ENCODE assay signal across 18 mouse cellular contexts in the genomic region with DNA sequence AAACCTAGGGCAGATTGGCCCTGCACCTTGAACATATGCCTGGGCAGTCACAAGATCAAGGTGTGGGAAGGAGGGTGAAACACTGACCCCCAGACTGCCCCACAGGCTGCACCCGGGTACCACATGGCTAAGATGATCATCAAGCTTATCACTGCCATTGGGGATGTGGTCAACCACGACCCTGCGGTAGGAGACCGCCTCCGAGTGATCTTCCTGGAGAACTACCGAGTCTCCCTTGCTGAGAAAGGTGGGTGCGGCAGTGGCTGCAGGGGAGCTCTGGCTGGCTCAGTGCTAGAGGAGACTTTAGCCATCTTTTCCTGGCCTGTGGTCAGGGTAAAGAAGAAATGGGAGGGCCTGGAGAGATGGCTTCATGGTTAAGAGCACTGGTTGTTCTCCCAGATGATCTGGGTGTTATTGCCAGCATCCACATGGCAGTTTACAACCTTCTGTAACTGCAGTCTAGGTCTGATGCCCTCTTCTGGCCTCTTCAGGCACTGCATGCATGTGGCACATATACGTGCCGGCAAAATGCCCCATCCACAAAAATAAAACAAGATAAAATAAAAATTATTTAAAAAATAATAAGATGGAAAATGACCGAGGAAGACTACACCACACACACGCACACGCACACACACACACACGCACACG. TPM values are rescaled to one million over a fixed set of nuclear protein-coding genes. Genes with fewer than 3 reads are reported as not detected.
DNase-seq lines count a peak whose midpoint lies in the region; ATAC-seq and TF ChIP-seq lines count a peak whose summit lies in the region.
"Had no signal": no experiment of that assay in that cellular context is flagged by ENCODE, and none has a peak within 500 bp of the region (broad histone marks: within the 10 kb centered on the region; RNA-seq: fewer than 3 reads in every experiment).

No protein-coding gene starts in this region.

- no peak overlapping the region for H3K27ac ChIP-seq in intestine, postnatal 0 days (ENCODE audit: low read depth, low read length)
- H3K27ac ChIP-seq in intestine, embryonic 15.5 days = no peak overlapping the region
- H3K27ac ChIP-seq in spleen, adult 2 months (ENCODE audit: insufficient read depth, low read length) = no peak overlapping the region
- H3K27ac ChIP-seq: embryonic facial prominence, embryonic 12.5 days; limb, embryonic 15.5 days; neural tube, embryonic 13.5 days had no signal

- no peaks in the 10 kb centered on the region; the same call in 1 of the 2 replicates for H3K36me3 ChIP-seq in intestine, postnatal 0 days (ENCODE audit: control insufficient read depth, insufficient read depth)
- no peaks in the 10 kb centered on the region for H3K36me3 ChIP-seq in intestine, embryonic 15.5 days
- no peaks in the 10 kb centered on the region for H3K36me3 ChIP-seq in spleen, adult 2 months (ENCODE audit: control insufficient read depth, insufficient read depth, low read length)
- H3K36me3 ChIP-seq in splenic B cell, adult 2 months (ENCODE audit: control insufficient read depth, insufficient read depth, low read length, poor library complexity, severe bottlenecking) = no peaks in the 10 kb centered on the region
- H3K36me3 ChIP-seq: embryonic facial prominence, embryonic 12.5 days; limb, embryonic 15.5 days; neural tube, embryonic 13.5 days had no signal

- H3K4me1 ChIP-seq in intestine, postnatal 0 days (replicated peaks; ENCODE audit: control insufficient read depth, insufficient read depth, low read length) = no peaks in the 10 kb centered on the region; the same call in 1 of the 2 replicates
- H3K4me1 ChIP-seq in intestine, embryonic 15.5 days (replicated peaks) = no peaks in the 10 kb centered on the region
- H3K4me1 ChIP-seq in spleen, adult 2 months (ENCODE audit: control insufficient read depth, insufficient read depth, insufficient read length) = peaks cover 15% of the 10 kb centered on the region; the same call in 1 of the 2 replicates

- H3K4me2 ChIP-seq in intestine, postnatal 0 days (replicated peaks; ENCODE audit: low read depth) = no peak overlapping the region
- no peak overlapping the region for H3K4me2 ChIP-seq in intestine, embryonic 15.5 days (replicated peaks)
- H3K4me2 ChIP-seq: embryonic facial prominence, embryonic 12.5 days; limb, embryonic 15.5 days; neural tube, embryonic 13.5 days had no signal

- 0 out of 2 replicates have a peak, but pooled peaks cover 3% of the 10 kb centered on the region for H3K27me3 ChIP-seq in intestine, postnatal 0 days (replicated peaks; ENCODE audit: control insufficient read depth, insufficient read depth, low read length)
- no peaks in the 10 kb centered on the region for H3K27me3 ChIP-seq in intestine, embryonic 15.5 days (replicated peaks)
- no peaks in the 10 kb centered on the region for H3K27me3 ChIP-seq in spleen, adult 2 months (ENCODE audit: control insufficient read depth, insufficient read depth, low read length)
- no peaks in the 10 kb centered on the region for H3K27me3 ChIP-seq in splenic B cell, adult 2 months (ENCODE audit: control insufficient read depth, insufficient read depth, low read length, poor library complexity, severe bottlenecking)
- H3K27me3 ChIP-seq: limb, embryonic 15.5 days; neural tube, embryonic 13.5 days had no signal

- no peaks in the 10 kb centered on the region for H3K9me3 ChIP-seq in intestine, postnatal 0 days (ENCODE audit: control insufficient read depth)
- H3K9me3 ChIP-seq in intestine, embryonic 15.5 days = no peaks in the 10 kb centered on the region
- H3K9me3 ChIP-seq: embryonic facial prominence, embryonic 12.5 days; limb, embryonic 15.5 days; neural tube, embryonic 13.5 days had no signal

- H3K9ac ChIP-seq in intestine, postnatal 0 days (ENCODE audit: low read depth, low read length) = no peak overlapping the region
- no peak overlapping the region for H3K9ac ChIP-seq in intestine, embryonic 15.5 days
- H3K9ac ChIP-seq: embryonic facial prominence, embryonic 12.5 days; limb, embryonic 15.5 days; neural tube, embryonic 13.5 days had no signal

- TF ChIP-seq POLR2A in spleen, adult 2 months (IDR thresholded peaks at IDR 0.05; ENCODE audit: low read depth, low read length) = no peak

- ATAC-seq in intestine, postnatal 0 days = no peak
- ATAC-seq in intestine, embryonic 15.5 days = no peak
- ATAC-seq: forebrain, embryonic 14.5 days had no signal

- WGBS in intestine, postnatal 0 days = 92% methylated on average over 14 of the region's 14 CpGs
- 92% methylated on average over 14 of the region's 14 CpGs for WGBS in intestine, embryonic 15.5 days
- 59% methylated on average over 14 of the region's 14 CpGs for WGBS in spleen, adult 2 months

- H3K4me3 ChIP-seq in intestine, postnatal 0 days (ENCODE audit: low read depth, low read length) = no peak overlapping the region
- H3K4me3 ChIP-seq in intestine, embryonic 15.5 days (replicated peaks) = no peak overlapping the region
- H3K4me3 ChIP-seq in spleen, adult 2 months (ENCODE audit: extremely low read depth, insufficient read depth, insufficient read length) = no peak overlapping the region
- H3K4me3 ChIP-seq: embryonic facial prominence, embryonic 12.5 days; limb, embryonic 15.5 days; neural tube, embryonic 13.5 days had no signal

- TF ChIP-seq CTCF in intestine, postnatal 0 days (IDR thresholded peaks at IDR 0.05; ENCODE audit: low read depth) = peak; percentile 46
- TF ChIP-seq CTCF in spleen, adult 2 months (IDR thresholded peaks at IDR 0.05; ENCODE audit: extremely low read depth, insufficient read depth, insufficient read length, insufficient replicate concordance) = peak; percentile 22; the same call in 1 of the 2 replicates

- DNase-seq in spleen, adult 2 months (ENCODE audit: low read depth in 1 of 2, low spot score in 2 of 2) = no peak
- no peak for DNase-seq in spleen, adult 18-20 months
- DNase-seq in R1 (ENCODE audit: low read depth, low spot score) = peak; percentile 78
- DNase-seq in splenic B cell, adult 2 months (ENCODE audit: low read depth, low spot score) = peak; percentile 48
- DNase-seq in frontal cortex, adult 2 months (ENCODE audit: extremely low spot score in 1 of 2, low spot score in 1 of 2) = no peak
- DNase-seq in ovary, postnatal 36 days (ENCODE audit: low spot score) = no peak
- DNase-seq: adrenal gland, adult 8-10 months; cerebellum, adult 18-20 months; heart, postnatal 4 days; kidney, adult 18-20 months; layer of hippocampus, postnatal 36 days; right cerebral cortex, adult 18-20 months had no signal

RNA-seq across cellular contexts. Expression of a gene that starts 6.3 kb away (rescaled TPM):
- 38.5 and 41.5 TPM in 2 replicates for polyA plus RNA-seq in intestine, postnatal 0 days (2015; fragmentation: Nextera tagmentation; extraction: Ambion mirVana)
- 36.9 and 48.6 TPM in 2 replicates for polyA plus RNA-seq in intestine, embryonic 15.5 days (2015; fragmentation: Nextera tagmentation; extraction: Ambion mirVana)
- 681 and 703 TPM in 2 replicates for polyA plus RNA-seq in spleen, adult 2 months (2012; rRNA removed)
- 70.0 and 74.0 TPM in 2 replicates for polyA plus RNA-seq in frontal cortex, adult 2 months (2012; rRNA removed)

RNA-seq across cellular contexts. Expression of a gene that starts 8.7 kb away (rescaled TPM):
- polyA plus RNA-seq in intestine, postnatal 0 days (2015; fragmentation: Nextera tagmentation; extraction: Ambion mirVana) = 4.1 and 4.7 TPM in 2 replicates
- polyA plus RNA-seq in intestine, embryonic 15.5 days (2015; fragmentation: Nextera tagmentation; extraction: Ambion mirVana) = 6.1 and 6.3 TPM in 2 replicates
- 7.3 and 8.1 TPM in 2 replicates for polyA plus RNA-seq in spleen, adult 2 months (2012; rRNA removed)
- polyA plus RNA-seq in frontal cortex, adult 2 months (2012; rRNA removed) = 39.0 and 54.8 TPM in 2 replicates

RNA-seq across cellular contexts. Expression of a gene that starts 25.7 kb away (rescaled TPM):
- polyA plus RNA-seq in intestine, postnatal 0 days (2015; fragmentation: Nextera tagmentation; extraction: Ambion mirVana) = 1.2 and 1.4 TPM in 2 replicates
- 1.1 and 2.0 TPM in 2 replicates for polyA plus RNA-seq in intestine, embryonic 15.5 days (2015; fragmentation: Nextera tagmentation; extraction: Ambion mirVana)
- 2.2 and 2.9 TPM in 2 replicates for polyA plus RNA-seq in spleen, adult 2 months (2012; rRNA removed)
- polyA plus RNA-seq in frontal cortex, adult 2 months (2012; rRNA removed) = 393 and 395 TPM in 2 replicates

RNA-seq across cellular contexts. Expression of a gene that starts 29.4 kb away (rescaled TPM):
- 51.9 and 55.3 TPM in 2 replicates for polyA plus RNA-seq in intestine, postnatal 0 days (2015; fragmentation: Nextera tagmentation; extraction: Ambion mirVana)
- 118 and 129 TPM in 2 replicates for polyA plus RNA-seq in intestine, embryonic 15.5 days (2015; fragmentation: Nextera tagmentation; extraction: Ambion mirVana)
- polyA plus RNA-seq in spleen, adult 2 months (2012; rRNA removed) = 177 and 239 TPM in 2 replicates
- 179 and 186 TPM in 2 replicates for polyA plus RNA-seq in frontal cortex, adult 2 months (2012; rRNA removed)

RNA-seq across cellular contexts. Expression of a gene that starts 51.9 kb away (rescaled TPM):
- polyA plus RNA-seq in intestine, postnatal 0 days (2015; fragmentation: Nextera tagmentation; extraction: Ambion mirVana) = 4.1 and 4.3 TPM in 2 replicates
- polyA plus RNA-seq in intestine, embryonic 15.5 days (2015; fragmentation: Nextera tagmentation; extraction: Ambion mirVana) = 8.8 and 11.0 TPM in 2 replicates
- polyA plus RNA-seq in spleen, adult 2 months (2012; rRNA removed) = 487 and 792 TPM in 2 replicates
- polyA plus RNA-seq in frontal cortex, adult 2 months (2012; rRNA removed) = 193 and 205 TPM in 2 replicates

Comparison
In these comparisons a context has a peak if more than half of its experiments do, and no peak if none do; other contexts are left out.
1. DNase-seq: peak in R1 (single experiment) and splenic B cell, adult 2 months (single experiment); none in spleen, adult 2 months (0 of 2), spleen, adult 18-20 months (0 of 2), frontal cortex, adult 2 months (0 of 2) and ovary, postnatal 36 days (single experiment).
2. RNA of a gene that starts 25.7 kb away (polyA plus RNA-seq): 393 to 395 TPM in frontal cortex, adult 2 months; 2.2 to 2.9 TPM in spleen, adult 2 months, 1.2 to 1.4 TPM in intestine, postnatal 0 days and 1.1 to 2.0 TPM in intestine, embryonic 15.5 days; every median in the first group is over 10 times any median in the second.